Mouse (Mus musculus): ENCODE data around the gene Cul7.

- TF ChIP-seq POLR2A (IDR thresholded peaks at IDR 0.05; ENCODE audit: borderline replicate concordance, low read depth, low read length) (no peak), CTCF (IDR thresholded peaks at IDR 0.05; ENCODE audit: low read depth, low read length) (no peak)
Observed at GRCm38 (mm10) chr17:46678911-46679310, 28.8 kb downstream of the Cul7 start.
